Mouse (Mus musculus) cerebral cortex, adult 2 months (tissue): ENCODE results near the gene Slc5a2.

Experiments
- WGBS: fragments of 180-500 bp; shearing (Covaris S2); methylation state at CpG from one replicate; pipeline ENCODE4 v1.1.7; 2018; 5-methylcytosine and 5-hydroxymethylcytosine counted together

The Slc5a2 gene

DNA sequence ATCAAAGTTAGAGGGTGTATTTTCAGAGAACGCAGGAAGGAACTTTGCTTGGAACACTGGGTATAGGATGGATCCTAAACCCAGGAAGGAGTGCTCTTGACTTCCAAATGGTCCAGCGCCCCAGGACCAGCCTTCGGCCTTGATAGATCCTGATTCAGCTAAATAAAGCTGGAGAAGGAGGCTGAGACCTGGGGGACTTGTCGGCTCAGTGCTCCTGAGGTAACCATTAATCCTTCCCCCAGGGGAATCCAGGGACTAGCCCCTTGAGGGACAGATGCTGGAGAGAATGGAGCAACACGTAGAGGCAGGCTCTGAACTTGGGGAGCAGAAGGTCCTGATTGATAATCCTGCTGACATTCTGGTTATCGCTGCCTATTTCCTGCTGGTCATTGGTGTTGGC is at the start of gene Slc5a2:
Gene Slc5a2, plus strand, starts transcription at position 247 of the 400 bp plus-strand sequence.
- WGBS: 91% methylated on average over 6 of the region's 6 CpGs

DNA sequence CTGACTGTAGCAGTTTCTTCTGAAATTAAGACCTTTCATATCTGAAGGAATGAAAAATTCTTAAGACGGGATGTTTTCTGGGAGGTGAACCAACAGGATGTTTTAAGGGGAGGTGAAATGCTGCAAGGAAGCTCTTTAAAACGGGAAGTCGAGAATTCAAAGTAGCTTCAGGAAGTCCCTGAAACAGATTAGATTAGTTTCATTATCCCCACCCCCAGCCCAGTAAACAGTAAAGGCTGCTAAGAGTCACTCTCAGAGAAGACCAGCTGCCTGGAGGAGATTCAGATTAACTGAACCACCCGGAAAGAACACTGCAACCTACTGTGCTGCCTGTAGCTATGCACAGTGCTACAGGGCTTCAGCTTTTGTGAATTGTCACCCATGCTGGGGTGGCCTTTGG is 45.5 kb upstream of the Slc5a2 start:
- 80% methylated on average over 4 of the region's 4 CpGs for WGBS

DNA sequence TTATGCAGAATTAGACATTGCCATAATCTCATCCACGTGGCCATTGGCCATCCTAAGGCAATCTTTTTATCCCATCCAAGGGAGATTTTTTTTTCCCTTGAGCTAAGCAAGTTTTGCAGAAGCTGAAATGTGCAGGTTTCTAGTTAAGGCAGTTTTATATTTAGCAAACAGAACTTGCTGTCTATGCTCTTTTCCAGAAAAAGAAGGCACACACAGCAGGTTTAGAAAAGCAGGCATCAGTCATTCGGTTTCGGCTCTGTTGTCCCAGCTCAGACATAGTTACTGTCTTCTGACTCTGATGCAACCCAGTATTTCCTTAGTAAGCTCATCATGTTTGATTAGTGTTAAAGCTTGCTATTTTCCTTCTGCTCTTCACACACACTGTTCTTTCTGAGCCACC is 44.5 kb upstream of the Slc5a2 start:
- 36% methylated on average over 3 of the region's 3 CpGs for WGBS

DNA sequence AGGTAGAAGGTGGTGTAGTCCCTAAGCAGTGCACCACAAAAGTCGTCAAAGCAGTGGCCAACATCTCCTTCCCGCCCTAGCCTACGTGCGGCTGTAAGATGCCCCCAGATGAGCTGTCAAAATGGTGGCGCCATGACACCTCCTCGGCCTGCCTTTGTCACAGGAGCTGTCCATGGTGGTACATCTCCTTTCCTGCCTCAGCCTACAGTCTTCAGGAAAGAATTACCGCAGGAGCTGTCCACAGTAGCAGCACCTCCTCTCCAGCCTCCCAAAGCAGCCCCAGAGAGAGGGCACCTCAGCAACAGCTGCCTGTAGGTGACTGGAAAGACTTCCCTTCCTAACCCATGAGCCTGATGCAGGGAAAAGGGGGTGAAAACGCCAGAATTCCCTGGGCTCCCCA is 33.7 kb upstream of the Slc5a2 start:
- 67% methylated on average over 8 of the region's 8 CpGs for WGBS

DNA sequence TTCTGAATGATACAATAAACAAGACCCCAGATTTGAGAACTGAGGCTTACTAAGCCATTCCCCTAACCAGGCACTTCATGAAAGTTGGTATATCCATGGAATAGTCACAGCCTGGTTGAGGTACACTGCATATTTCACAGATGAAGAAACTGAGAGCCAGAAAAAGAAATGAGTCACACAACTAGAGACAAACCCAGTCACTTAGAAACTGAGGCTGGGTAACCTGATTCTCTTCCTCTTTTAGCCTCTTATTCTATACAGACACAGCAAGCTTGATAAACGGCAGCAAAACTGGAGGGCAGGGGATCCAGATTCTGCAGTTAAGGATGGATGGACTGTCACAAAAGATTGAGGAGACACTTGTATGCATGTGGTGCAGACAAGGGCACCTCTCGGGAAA is 30.7 kb upstream of the Slc5a2 start:
- 80% methylated on average over 2 of the region's 2 CpGs for WGBS

DNA sequence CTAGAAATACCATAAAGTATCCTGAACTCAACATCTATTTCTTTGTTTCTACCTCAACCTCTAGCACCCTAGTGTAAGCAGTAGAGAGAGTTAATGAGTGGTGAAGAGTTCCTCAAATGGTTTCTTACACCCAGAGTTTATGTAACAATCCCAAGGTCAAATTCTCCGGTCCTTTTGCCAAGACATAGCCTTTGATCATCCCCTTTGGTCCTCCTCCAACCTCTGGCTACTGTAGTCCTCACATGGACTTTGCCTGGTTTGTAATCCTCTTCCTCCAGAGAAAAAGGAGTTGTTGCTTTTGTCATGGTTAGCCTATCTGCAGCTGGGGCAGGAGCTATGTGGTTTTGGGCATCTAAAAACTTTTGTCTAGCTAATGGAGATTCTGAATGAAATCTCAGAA is 30.0 kb upstream of the Slc5a2 start:
- 81% methylated on average over 1 of the region's 1 CpGs for WGBS

DNA sequence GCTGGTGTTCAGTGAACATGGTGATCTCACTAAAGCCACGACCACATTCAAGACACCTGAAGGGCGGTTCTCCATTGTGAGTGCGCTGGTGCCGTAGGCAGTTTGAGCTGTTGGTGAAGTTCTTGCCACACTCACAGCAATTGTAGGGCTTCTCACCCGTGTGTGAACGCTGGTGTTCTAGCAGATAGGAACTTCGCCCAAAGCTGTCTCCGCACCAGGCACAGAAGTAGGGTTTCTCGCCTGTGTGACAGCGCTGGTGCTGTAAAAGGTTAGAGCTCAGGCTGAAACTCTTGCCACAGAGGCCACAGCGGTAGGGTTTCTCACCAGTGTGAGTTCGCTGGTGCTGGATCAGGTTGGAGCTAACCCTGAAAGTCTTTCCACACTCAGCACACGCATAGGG is 29.0 kb upstream of the Slc5a2 start:
- 94% methylated on average over 13 of the region's 13 CpGs for whole genome bisulfite sequencing

DNA sequence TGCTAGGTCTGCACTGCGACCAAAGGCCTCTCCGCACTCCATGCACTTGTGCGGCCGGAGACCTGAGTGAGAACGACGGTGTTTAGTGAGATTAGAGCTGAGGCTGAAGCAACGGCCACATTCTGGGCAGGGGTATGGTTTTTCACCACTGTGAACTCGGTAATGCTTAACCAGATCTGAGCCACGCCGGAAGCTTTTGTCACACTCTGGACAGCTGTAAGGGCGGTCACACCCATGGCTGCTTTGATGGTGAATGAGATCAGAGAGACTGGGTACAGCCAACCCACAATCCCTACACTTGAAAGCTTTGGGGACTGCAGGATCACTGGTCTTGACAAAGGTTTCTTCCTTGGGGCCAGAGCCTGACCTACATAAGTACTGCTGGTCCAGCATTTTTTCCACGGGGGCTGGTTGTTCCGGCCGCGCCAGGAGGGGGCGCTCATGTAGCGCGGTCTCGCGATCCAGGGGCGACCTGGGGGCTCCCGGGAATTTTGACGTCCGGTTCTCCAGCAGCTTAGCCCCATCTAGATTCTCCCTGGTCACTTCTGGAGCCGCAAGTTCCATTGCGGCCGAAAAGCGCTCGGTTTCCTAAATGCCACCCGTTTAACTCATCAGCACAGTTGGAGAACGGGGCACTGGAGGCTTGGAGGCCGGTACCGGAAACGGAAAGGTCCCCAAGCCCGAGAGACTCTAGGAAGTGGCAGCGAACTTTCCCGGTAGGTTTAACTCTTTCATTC is 28.4 kb upstream of the Slc5a2 start, which contains the start of gene Armc5:
Gene Armc5, plus strand, starts transcription at position 487 of the 737 bp plus-strand sequence.
- WGBS: 23% methylated on average over 37 of the region's 37 CpGs

DNA sequence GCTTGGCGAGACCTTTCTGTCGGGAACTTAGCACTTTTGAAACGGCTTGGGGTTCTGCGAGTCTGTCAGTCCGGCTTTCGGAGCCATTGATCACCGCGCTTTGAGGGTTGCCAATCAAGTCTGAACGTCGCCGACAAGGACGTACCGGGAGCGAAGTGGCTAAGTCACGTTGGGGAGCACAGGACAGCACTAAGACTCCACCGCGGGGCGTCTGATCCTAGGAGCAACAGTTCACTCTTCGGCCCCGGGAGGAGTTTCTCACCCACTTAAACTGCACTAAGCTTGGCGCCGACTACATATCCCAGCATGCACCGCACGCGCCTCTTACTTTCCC is 27.9 kb upstream of the Slc5a2 start:
- under 1% methylated on average over 25 of the region's 25 CpGs for WGBS

DNA sequence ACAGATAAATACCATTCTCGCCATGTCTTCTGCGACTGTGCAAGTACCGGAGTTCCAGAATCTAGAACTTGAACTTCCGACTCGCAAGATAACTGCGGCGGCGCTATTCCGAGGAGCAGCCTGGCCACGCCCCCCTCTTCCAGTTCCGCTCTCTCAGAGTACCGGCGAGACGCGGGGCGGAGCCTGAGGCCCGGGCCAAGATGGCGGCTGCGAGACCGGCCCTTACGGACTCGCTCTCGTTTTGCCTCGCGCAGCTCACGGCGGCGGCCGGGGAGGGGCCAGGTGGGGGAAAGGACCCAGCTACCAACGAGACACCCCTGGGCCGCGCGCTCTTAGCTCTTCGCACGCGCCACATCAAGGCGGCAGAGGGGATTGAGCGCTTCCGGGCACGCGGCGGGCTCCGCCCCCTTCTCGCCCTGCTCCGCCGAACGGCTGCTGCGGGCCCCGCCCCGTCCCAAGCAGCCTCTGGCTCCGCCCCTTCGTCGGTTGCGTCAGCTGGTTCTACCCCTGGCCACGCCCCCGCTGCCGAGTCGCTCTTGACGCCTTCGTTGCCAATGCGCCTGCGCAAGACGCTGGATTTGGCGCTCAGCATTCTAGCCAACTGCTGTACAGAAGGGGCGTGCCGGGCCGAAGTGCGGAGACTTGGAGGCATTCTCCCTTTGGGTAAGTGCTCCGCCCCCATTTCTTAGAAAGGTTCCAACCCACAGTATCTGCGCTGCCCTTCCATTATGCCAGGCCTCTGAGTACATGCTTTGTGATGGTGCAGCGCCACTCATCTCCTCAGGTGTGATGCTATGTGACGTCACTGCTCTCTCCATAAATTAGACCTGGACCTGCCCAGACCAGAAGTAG is 27.3 kb upstream of the Slc5a2 start, which contains the start of gene 9130023H24Rik:
Gene 9130023H24Rik, minus strand, starts transcription at position 105 of the 852 bp plus-strand sequence.
- under 1% methylated on average over 72 of the region's 72 CpGs for WGBS

DNA sequence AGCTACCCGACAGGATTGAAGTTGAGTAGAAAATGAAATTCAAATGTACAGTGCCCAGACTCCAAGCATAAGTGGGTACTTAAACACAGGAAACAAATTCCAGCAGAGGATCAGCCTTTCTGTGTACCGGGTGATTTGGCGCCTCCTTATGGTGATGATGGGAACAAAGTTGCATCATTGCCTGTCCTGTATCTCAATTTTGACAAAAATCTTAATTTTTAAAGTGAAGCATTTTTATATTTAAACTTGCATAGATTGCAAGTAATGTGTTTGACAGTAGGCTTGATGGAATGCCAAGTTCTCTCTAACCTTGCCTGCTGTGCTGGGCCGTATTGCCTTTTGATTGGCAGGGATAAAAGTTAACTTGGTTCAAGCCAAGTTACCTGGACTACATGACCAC is 26.5 kb upstream of the Slc5a2 start:
- WGBS: 15% methylated on average over 4 of the region's 4 CpGs

DNA sequence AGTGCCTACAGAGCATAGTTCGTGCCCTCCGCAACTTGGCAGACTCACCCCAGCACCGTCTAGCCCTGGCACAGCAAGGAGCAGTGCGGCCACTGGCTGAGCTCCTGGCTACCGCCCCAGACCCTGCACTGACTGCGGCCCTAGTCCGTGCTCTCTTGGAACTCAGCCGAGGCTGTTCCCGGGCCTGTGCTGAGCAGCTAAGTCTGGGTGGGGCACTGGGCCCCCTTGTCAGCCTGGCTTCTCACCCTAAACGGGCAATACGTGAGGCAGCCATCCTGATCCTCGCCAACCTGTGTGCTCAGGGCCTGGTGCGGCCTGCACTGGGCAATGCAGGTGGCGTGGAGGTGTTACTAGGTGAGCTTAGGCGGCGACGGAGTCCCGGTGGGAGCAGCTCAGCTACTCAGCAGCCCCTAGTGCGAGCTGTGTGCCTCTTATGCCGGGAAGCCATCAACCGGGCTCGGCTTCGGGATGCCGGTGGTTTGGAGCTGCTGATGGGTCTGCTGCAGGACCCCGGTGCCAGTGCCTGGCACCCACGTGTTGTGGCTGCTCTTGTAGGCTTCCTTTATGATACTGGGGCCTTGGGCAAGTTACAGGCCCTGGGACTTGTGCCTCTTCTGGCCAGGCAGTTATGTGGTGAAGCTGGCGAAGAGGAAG is 25.2 kb upstream of the Slc5a2 start:
- WGBS: 84% methylated on average over 27 of the region's 27 CpGs

DNA sequence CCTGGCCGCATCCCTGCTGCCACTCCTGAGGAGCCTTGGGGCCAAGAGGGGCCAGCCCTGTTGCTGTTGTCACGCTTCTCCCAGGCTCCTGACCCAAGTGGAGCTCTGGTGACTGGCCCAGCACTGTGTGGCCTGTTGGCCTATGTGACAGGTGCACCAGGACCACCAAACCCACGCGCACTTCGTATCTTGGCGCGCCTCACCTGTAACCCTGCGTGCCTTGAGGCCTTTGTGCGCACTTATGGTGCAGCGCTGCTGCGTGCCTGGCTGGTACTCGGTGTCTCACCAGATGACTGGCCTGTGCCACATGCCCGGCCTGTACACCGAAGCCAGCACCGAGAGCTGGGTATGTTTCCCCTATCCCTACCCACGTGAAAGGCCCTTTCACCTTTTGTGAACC is 23.1 kb upstream of the Slc5a2 start:
- WGBS: 97% methylated on average over 16 of the region's 16 CpGs

DNA sequence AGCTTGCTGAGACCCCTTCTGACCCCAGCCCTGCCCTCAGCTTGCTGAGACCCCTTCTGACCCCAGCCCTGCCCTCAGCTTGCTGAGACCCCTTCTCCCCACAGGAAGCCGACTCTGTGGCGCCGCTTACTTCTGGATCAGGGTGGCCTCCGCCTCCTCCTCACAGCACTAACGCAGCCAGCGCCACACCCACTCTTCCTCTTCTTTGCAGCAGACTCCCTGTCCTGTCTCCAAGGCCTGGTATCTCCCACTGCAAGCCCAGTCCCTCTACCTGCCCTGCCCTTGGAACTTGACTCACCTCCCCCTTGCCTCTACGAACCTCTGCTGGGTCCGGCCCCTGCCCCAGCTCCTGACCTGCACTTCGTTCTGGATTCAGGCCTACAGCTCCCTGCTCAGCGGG is 21.5 kb upstream of the Slc5a2 start:
- WGBS: 59% methylated on average over 10 of the region's 10 CpGs

DNA sequence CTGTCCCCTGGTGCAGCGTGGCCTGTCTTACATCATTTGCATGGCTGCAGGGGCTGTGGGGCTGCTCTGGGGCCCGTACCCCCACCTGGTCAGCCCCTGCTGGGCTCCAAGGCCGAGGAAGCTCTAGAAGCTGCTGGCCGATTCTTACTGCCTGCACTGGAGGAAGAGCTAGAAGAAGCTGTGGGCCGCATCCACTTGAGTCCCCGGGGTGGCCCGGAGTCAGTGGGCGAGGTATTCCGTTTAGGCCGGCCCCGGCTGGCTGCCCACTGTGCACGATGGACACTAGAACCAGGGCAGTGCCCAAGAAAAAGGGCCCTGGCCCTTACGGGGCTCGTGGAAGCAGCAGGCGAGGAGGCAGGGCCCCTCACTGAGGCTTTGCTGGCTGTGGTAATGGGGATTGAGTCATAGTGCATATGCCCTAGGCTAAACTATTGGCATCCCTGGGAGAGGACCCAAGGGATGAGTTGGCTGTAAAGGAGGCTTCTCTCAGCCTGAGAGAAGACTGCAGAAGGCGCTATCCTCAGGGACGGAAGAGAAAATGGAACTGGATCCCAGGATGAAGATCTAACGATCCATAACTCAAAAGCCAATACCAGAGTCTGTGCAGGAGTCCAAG is 20.9 kb upstream of the Slc5a2 start:
- WGBS: 87% methylated on average over 18 of the region's 18 CpGs

DNA sequence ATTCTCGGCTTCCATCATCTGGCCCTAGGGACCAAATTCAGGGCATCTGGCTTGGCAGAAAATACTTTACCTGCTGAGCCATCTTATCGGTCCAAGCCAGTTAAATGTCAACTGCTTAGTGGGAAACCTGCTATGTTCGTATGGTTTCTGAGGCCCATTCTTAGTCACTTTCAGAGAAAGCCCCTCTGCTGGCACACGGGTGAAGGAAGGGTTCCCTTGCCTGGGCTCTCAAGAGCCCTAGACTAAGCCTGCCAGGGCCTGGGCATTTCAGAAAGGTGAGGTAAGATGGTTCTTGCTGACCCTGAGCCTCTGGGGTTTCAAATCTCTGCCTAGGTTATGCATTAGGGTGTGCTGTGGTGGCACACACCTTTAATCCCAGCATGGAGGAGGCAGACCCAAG is 19.9 kb upstream of the Slc5a2 start:
- WGBS: 92% methylated on average over 4 of the region's 4 CpGs

DNA sequence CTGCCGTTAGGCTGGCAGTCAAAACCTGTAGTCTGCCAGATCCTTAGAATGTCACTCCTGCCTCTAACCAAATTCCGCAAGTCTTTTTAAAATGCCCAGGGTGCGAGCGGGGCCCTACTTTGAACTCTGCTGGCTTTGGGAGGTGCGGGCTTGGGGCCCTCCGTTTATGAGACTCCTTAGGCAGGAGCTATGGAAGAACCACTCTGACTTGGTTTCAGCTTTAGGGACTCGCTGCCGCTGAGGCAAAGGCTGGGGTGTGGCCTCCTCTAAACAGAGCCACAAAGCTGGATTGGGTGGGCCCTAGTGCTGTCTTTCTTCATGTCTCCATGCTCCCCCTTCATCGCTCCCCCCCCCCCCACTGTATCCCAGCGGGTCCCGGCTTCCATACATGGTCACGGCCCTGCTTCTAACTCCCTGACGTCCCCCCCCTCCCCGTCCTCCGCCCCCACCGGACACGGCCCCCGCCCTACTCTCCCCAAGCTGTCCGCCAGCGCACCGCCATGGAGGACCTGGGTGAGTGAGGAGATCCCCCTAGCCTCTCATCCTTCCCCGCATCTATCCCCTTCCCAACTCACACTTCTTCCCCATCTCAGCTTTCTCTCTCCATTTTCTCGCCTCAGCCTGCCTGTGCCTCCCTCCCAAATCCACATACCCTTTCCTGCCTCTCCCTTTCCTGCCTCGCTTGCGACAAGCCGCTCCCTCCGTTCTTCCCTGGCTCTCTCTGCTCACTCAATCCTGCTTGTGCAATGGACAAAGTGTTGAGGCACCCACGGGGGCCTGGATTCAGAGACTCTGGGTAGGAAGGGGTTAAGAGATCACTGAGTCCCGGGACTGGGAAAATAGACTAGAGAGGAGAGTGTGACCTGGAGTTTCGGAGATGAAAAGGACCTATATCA is 18.7 kb upstream of the Slc5a2 start, which contains the start of gene Tgfb1i1:
Gene Tgfb1i1, plus strand, starts transcription at position 317 of the 896 bp plus-strand sequence.
- 3% methylated on average over 28 of the region's 30 CpGs for WGBS

DNA sequence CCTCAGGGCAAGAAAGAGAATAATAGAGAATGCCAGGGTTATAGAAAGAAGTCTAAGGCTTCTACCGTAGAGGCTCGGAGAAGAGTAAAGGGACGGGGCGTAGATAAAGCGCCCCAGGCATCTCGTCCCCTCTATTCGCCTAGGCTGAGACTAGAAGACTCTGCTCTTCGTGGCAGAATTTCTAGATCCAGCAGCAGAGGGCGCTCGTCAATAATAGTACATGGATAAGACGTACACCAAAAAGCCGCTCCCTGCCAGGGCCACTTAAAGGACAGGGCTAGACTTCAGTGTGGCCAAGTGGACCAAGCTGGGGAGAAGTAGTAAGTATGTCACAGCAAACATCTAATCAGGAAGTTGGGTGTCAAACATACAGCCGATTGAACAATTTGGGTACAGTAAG is 18.0 kb upstream of the Slc5a2 start:
- 1% methylated on average over 13 of the region's 13 CpGs for WGBS

DNA sequence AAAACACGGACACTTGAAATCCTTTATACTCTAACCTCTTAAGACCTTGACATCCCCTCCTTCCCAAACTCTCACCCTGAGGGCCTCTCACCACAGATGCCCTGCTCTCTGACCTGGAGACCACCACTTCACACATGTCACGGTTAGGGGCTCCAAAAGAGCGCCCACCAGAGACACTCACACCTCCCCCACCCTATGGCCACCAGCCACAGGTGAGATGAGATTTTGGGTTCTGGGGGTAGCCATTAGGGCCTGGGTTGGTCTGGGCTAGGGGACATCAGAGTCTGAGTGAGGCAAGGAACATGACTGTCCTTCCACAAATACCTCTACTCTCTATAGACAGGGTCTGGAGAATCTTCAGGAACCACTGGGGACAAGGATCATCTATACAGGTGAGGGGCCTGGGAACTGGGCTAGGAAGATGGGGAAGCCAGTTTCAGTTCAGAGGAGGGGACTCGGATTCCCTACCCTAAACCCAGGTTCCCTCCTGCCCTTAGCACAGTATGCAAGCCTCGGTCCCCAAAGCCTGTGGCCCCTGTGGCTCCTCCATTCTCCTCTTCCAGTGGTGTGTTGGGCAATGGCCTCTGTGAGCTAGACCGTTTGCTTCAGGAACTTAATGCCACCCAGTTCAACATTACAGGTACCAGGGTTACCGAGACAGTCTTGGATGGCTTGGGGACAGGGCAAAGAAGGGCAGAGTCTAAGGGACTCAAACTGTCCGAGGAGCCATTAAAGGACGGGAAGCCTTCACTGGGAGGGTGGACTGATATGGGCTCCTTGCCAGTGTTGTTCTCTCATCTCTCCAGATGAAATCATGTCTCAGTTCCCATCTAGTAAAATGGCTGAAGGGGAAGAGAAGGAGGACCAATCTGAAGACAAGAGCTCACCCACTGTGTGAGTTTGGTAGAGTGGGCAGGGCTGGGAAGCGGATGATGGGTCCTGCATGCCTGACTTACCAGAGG is 17.1 kb upstream of the Slc5a2 start:
- WGBS: 80% methylated on average over 10 of the region's 10 CpGs

DNA sequence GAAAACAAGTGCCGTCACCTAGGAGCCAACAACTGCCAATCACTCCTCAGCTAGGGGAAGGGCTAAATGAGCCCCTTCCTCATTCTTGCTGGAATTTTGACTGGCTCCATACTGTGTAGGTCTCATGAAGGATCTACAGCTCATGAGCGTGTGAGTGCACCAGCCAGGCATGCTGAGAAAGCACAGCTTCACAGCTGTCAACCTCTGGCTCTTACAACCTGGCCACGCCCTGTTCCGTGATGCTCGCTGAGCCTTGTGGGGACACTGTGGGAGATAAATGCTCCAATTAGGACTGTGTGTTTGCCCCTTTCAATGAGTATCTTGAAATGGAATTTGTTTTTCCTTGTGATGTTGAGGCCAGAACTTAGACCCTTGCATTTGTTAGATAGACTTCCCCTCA is 15.5 kb upstream of the Slc5a2 start:
- WGBS: 90% methylated on average over 5 of the region's 5 CpGs
